Mouse (Mus musculus) cortical plate, adult 2 months (tissue): ENCODE results near the gene Zfp768.

ENCODE experiments used
- CTCF ChIP-seq: fragments of 200-500 bp; IDR thresholded peaks from 2 replicates; pipeline ENCODE4 v1.5.1; 2011; ENCODE audit warnings: mild to moderate bottlenecking, control low read depth, low read length; ENCODE audit not compliant: insufficient read depth; ENCODE audit errors: extremely low read depth
- POLR2A ChIP-seq: fragments of 200-500 bp; IDR thresholded peaks from 2 replicates; pipeline ENCODE4 v1.6.1; 2011; ENCODE audit warnings: mild to moderate bottlenecking, low read length, control low read depth; ENCODE audit not compliant: insufficient read depth; ENCODE audit errors: extremely low read depth

GRCm38 (mm10) chr7:127345512-127346325, at the start of gene Zfp768:
- TF ChIP-seq CTCF (no peak), POLR2A (peak; percentile 53; the same call in 1 of the 2 replicates)
